ENCODE assay signal across 8 mouse cellular contexts in the genomic region with DNA sequence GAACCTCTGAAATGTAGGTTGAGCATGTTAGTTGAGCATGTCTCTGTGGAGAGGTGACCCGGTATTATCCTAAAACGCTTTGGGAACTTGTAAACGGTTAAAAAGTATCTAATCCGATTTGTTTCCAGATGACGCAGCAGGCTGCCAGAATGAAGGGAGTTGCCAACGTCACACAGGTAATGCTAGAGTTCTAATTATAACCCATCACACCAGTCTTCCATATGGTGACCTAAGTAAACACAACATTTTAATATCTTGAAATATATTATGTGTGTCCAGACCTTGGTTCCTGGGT. TPM values are rescaled to one million over a fixed set of nuclear protein-coding genes. Genes with fewer than 3 reads are reported as not detected.
A peak's percentile ranks its signal among the peaks of the same experiment; 100 is the strongest.
DNase-seq lines count a peak whose midpoint lies in the region; ATAC-seq and TF ChIP-seq lines count a peak whose summit lies in the region.
"Had no signal": no experiment of that assay in that cellular context is flagged by ENCODE, and none has a peak within 500 bp of the region (broad histone marks: within the 10 kb centered on the region; RNA-seq: fewer than 3 reads in every experiment).

No protein-coding gene starts in this region.

- H3K4me3 ChIP-seq in lung, embryonic 14.5 days (ENCODE audit: low read depth, low read length), result peak overlapping the region; percentile 89
- peak overlapping the region; percentile 94 for H3K4me3 ChIP-seq in forebrain, embryonic 15.5 days
- peak overlapping the region; percentile 61 to 83 for H3K4me3 ChIP-seq in liver, embryonic 14.5 days (ENCODE audit: insufficient read depth in 1 of 2, low read depth in 2 of 2, low read length in 2 of 2)

- DNase-seq in lung, embryonic 14.5 days, result no peak
- DNase-seq in lung, postnatal 14 days, result no peak
- peak; percentile 59 for DNase-seq in cerebellum, adult 9-11 months
- peak in 1 of 3 experiments; percentile 16 for DNase-seq in liver, embryonic 14.5 days (ENCODE audit: low read depth in 3 of 3, low spot score in 3 of 3)
- DNase-seq in urinary bladder, postnatal 14 days (ENCODE audit: low spot score), result no peak
- DNase-seq in urinary bladder, adult 18-20 months (ENCODE audit: low spot score in 2 of 2), result no peak

- peak overlapping the region; percentile 73 for H3K4me2 ChIP-seq in lung, embryonic 14.5 days
- H3K4me2 ChIP-seq in forebrain, embryonic 15.5 days (replicated peaks), result peak overlapping the region; percentile 79
- H3K4me2 ChIP-seq in liver, embryonic 14.5 days (ENCODE audit: low read depth), result peak overlapping the region; percentile 88

- WGBS in lung, embryonic 14.5 days, result under 1% methylated on average over 6 of the region's 6 CpGs
- WGBS in forebrain, embryonic 15.5 days, result under 1% methylated on average over 6 of the region's 6 CpGs
- 5% methylated on average over 6 of the region's 6 CpGs for WGBS in liver, embryonic 14.5 days (ENCODE audit: insufficient replicate concordance)

- H3K4me1 ChIP-seq in lung, embryonic 14.5 days (ENCODE audit: insufficient read depth), result 0 out of 2 replicates have a peak, but pooled peaks cover 4% of the 10 kb centered on the region
- peaks cover 21% of the 10 kb centered on the region for H3K4me1 ChIP-seq in forebrain, embryonic 15.5 days
- H3K4me1 ChIP-seq in liver, embryonic 14.5 days (replicated peaks; ENCODE audit: control insufficient read depth in 2 of 2, insufficient read depth in 2 of 2, low read length in 1 of 2), result peaks cover 3 to 4% of the 10 kb centered on the region in 2 experiments

- TF ChIP-seq CTCF in lung, embryonic 14.5 days (IDR thresholded peaks at IDR 0.05; ENCODE audit: low read depth), result no peak
- no peak for TF ChIP-seq CTCF in liver, embryonic 14.5 days (IDR thresholded peaks at IDR 0.05; ENCODE audit: low read depth)

- TF ChIP-seq EP300 in liver, embryonic 14.5 days (IDR thresholded peaks at IDR 0.05; ENCODE audit: low read depth), result no peak

- peak overlapping the region; percentile 38 for H3K9ac ChIP-seq in lung, embryonic 14.5 days
- H3K9ac ChIP-seq in forebrain, embryonic 15.5 days (replicated peaks), result peak overlapping the region; percentile 80
- peak overlapping the region; percentile 61 for H3K9ac ChIP-seq in liver, embryonic 14.5 days (replicated peaks)

- H3K27ac ChIP-seq in lung, embryonic 14.5 days (ENCODE audit: low read depth), result no peak overlapping the region
- H3K27ac ChIP-seq in forebrain, embryonic 15.5 days (replicated peaks), result no peak overlapping the region
- no peak overlapping the region for H3K27ac ChIP-seq in liver, embryonic 14.5 days

- ATAC-seq in lung, embryonic 14.5 days (ENCODE audit: insufficient read depth), result no peak
- no peak for ATAC-seq in forebrain, embryonic 15.5 days (replicated peaks)
- no peak for ATAC-seq in liver, embryonic 14.5 days (ENCODE audit: insufficient read depth)

- no peaks in the 10 kb centered on the region for H3K36me3 ChIP-seq in lung, embryonic 14.5 days (ENCODE audit: insufficient read depth)
- no peaks in the 10 kb centered on the region for H3K36me3 ChIP-seq in forebrain, embryonic 15.5 days
- no peaks in the 10 kb centered on the region for H3K36me3 ChIP-seq in liver, embryonic 14.5 days (replicated peaks; ENCODE audit: control insufficient read depth, insufficient read depth, low read depth)

- H3K9me3 ChIP-seq in lung, embryonic 14.5 days (ENCODE audit: low read depth, low read length), result no peaks in the 10 kb centered on the region
- H3K9me3 ChIP-seq in forebrain, embryonic 15.5 days, result no peaks in the 10 kb centered on the region
- H3K9me3 ChIP-seq in liver, embryonic 14.5 days (ENCODE audit: control insufficient read depth, low read length), result no peaks in the 10 kb centered on the region

- no peaks in the 10 kb centered on the region for H3K27me3 ChIP-seq in lung, embryonic 14.5 days (ENCODE audit: insufficient read depth, low read length)
- no peaks in the 10 kb centered on the region for H3K27me3 ChIP-seq in forebrain, embryonic 15.5 days
- H3K27me3 ChIP-seq in liver, embryonic 14.5 days (ENCODE audit: control insufficient read depth, insufficient read depth, low read length), result no peaks in the 10 kb centered on the region

RNA-seq across cellular contexts. Expression of gene Sik2, which starts 0.7 kb away (rescaled TPM):
- polyA plus RNA-seq in lung, embryonic 14.5 days (2014; fragmentation: Nextera tagmentation; extraction: Ambion mirVana), result 15.7 and 15.8 TPM in 2 replicates
- 19.5 and 21.2 TPM in 2 replicates for polyA plus RNA-seq in forebrain, embryonic 15.5 days (2015; fragmentation: Nextera tagmentation; extraction: Ambion mirVana)
- 6.9 and 8.7 TPM in 2 replicates for polyA plus RNA-seq in liver, embryonic 14.5 days (2012; rRNA removed)
- polyA plus RNA-seq in liver, embryonic 14.5 days (2014; fragmentation: Nextera tagmentation; extraction: Ambion mirVana), result 7.8 and 8.3 TPM in 2 replicates

RNA-seq across cellular contexts. Expression of gene Btg4, which starts 51.1 kb away (rescaled TPM):
- polyA plus RNA-seq in lung, embryonic 14.5 days (2014; fragmentation: Nextera tagmentation; extraction: Ambion mirVana), result not detected in 2 replicates
- polyA plus RNA-seq in forebrain, embryonic 15.5 days (2015; fragmentation: Nextera tagmentation; extraction: Ambion mirVana), result not detected in 2 replicates
- not detected in 2 replicates for polyA plus RNA-seq in liver, embryonic 14.5 days (2012; rRNA removed)
- not detected in 2 replicates for polyA plus RNA-seq in liver, embryonic 14.5 days (2014; fragmentation: Nextera tagmentation; extraction: Ambion mirVana)
- polyA plus RNA-seq: brain, embryonic 14.5 days had no signal
